Mouse (Mus musculus) adrenal gland, postnatal 25 days (tissue): ENCODE data around the gene Ormdl3. TPM values are rescaled to one million over a fixed set of nuclear protein-coding genes. Genes with fewer than 3 reads are reported as not detected.
A peak's percentile ranks its signal among the peaks of the same experiment; 100 is the strongest.

Source experiments
- DNase-seq: peaks from one replicate; pipeline ENCODE4 v3.0.0; 2021; ENCODE audit warnings: mixed read lengths
- total RNA-seq: library from RNA; stranded (reverse); gene quantifications from 2 replicates; pipeline ENCODE4 v1.2.3, GENCODE M21; 2021

Gene Ormdl3
- total RNA-seq, 1 experiment from 2014 or later, result 98.6 TPM

GRCm38 (mm10) chr11:98550975-98551828, 36.0 kb downstream of the Ormdl3 start, which contains the start of gene Zpbp2:
Zpbp2 (plus strand) TSS chr11:98551097.
- DNase-seq, result peak; percentile 91

- DNase-seq, result no peak
Observed at GRCm38 (mm10) chr11:98550311-98550974, 36.7 kb downstream of the Ormdl3 start.

GRCm38 (mm10) chr11:98549363-98549762, 37.8 kb downstream of the Ormdl3 start:
- no peak for DNase-seq

DNA sequence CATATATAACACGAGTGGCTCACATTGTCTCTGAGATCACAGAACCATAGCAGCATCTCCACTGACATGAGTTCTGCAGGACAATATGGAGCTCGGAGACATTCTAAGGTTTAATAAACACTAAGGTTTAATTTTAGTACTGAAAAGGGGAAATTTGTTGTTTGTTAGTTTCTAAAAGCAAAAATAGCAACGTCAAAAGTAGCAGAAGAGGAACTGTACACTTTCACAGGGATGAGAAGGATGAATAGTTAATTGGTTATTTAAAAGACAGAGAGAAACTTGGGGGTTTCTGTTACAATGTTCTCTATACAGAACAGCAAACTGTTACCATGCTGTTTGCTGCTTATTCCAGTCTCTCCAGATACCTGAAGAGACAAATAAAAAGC, 39.9 kb downstream of the Ormdl3 start:
- no peak for DNase-seq

DNA sequence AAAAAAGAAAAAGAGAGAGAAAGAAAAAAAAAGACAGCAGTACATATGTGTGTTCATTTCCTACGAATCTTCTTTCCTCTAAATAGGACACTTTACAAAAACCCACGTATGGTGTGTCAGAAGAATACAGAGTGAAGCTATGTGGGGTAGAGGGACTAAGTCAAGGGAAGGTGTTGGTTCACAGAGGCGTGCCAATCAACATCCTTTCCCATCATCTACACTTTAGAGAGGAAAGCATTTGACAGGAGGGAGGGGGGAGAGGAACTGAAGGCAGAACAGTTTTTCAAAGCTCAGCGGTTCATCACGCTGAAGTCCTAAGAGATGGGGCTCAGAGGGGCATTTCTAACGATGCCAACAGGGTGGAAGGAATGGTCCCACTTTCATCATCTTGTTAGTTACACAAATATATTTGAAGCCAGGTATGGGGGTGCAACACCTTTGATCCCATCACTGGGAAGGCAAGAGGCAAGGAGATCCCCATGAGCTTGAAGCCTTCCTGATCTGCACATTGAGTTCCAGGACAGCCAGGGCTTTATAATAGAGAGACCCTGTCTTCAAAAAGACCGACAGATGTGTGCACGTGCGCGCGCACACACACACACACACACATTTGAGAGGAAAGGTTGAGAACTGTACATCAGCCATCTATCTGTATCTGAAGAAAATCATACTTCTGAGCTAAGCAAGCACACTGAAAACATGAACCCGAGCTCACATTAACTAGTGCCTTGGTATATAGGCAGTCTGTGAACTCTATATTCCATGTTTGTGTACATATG, 40.5 kb downstream of the Ormdl3 start:
- DNase-seq, result no peak

DNA sequence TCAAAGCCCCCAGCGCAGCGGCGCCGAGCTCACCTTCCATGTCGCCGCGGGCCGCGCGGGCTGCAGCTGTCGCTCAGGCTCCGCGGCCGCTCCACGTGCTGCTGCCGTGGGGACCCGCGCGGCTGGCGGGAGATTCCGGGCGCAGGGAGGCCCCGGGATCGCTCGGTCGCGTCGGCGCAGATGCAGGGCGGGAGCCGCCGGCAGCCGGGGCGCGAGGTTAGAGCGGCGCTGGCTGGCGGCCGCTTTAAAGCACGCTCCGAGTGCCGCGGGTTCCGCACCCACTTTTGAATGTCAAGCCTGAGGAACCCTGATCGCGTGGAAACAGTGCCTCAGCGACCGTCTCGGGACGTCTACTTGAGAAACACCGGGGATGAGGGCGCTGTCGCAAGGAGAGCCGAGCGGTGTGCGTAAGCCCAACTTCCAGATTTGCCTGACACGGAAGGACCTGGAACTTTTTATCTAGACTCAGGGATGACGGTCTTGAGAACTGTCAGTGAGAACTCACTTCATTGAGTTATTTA, 41.4 kb downstream of the Ormdl3 start, which contains the start of gene Ikzf3:
Gene Ikzf3, minus strand, starts transcription at position 321 of the 521 bp plus-strand sequence.
- DNase-seq, result peak; percentile 38

DNA sequence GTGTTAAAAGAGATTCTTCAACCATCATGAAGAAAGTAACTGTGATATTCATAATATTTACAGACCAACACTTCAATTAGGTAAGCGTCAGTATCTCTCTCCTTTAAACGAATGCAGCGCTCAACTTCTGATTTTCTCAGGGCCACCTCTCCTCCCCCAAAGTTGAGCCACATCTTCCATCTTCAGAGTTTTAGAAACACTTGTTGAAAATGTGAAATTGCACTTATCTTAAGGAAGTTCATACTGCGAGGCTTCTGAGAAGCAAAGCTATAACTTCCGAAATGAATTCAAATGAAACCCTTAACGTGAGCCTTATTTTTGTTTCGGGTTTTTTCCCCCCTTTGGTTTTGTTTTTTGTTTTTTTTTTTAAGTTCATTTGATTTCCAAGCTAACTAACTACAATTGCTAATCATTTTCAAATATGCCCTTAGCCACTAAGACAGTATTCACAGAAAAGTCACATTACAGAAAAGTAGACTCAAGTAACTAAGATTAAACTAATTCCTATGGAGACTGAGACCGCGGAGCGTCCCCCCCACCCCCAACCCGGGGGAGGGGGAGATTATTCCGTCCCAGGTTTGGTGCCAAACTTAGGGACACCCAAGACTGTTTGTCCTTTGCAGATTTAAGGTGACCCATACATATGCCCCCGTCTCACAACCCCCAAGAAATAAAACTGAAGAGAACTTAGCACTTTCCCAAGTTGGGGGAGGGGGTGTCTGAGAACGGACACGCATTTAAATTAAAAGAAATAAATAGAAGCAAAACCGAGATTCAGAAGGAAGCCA, 42.1 kb downstream of the Ormdl3 start:
- no peak for DNase-seq

DNA sequence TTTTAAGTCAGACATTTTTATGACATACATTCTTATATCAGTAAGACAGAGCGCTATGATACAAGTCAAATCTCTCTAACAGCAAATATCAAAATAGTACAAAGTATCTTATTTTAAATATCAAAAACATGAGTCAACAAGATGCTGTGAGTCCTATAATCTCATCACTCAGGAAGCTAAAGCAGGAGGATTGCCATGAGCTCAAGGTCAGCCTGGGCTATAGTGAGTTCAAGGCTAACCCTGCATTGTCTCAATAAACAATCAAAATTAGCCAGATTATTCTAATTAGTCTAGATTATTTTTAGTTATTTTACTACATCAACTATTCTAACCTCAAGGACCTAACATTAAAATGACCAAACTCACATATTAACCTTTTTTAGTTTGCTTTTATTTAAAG, 43.8 kb downstream of the Ormdl3 start:
- no peak for DNase-seq

- no peak for DNase-seq
Observed at GRCm38 (mm10) chr11:98542553-98542952, 44.6 kb downstream of the Ormdl3 start.

- DNase-seq, result no peak
Observed at GRCm38 (mm10) chr11:98540319-98540718, 46.8 kb downstream of the Ormdl3 start.

DNA sequence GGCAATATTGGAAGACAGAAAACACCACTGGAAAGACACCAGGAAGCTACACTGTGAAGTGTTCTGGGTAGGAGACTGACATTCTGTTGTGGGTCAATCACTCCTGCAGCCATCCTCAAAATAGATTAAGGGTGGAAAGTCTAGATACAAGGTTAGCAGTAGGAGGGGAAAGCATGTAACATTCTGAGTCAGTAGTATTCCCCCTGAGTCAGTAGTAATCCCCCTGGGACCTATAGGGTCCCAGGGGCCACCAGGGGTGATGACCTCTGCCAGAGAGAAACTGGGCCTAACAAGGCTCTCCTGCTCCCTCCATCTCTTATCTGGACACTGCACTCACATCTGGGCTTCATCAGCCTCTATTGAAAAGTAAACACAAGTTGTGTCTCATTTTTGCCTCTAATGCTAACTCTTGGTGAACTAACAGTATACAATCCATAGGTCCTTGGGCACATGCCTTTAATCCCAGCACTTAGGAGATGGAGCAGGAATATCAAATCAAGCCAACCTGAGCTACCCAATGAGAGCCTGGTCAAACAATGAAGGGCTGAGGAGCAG, 49.6 kb downstream of the Ormdl3 start:
- no peak for DNase-seq

Other genes with a start within 250 kb of the Ormdl3 start
- gene Ppp1r1b, start 239.0 kb downstream of the Ormdl3 start, total RNA-seq, result 0.24 TPM in 1 of 2 replicates, not detected in the other
- gene Stard3, start 229.0 kb downstream of the Ormdl3 start, total RNA-seq, result 23.6 and 23.9 TPM in 2 replicates
- 0.91 TPM in 1 of 2 replicates, not detected in the other for gene Tcap, start 203.6 kb downstream of the Ormdl3 start, total RNA-seq
- gene Pnmt, start 200.9 kb downstream of the Ormdl3 start, total RNA-seq, result 458 and 547 TPM in 2 replicates
- gene Pgap3, start 186.9 kb downstream of the Ormdl3 start, total RNA-seq, result 3.6 and 6.5 TPM in 2 replicates
- gene Erbb2, start 174.9 kb downstream of the Ormdl3 start, total RNA-seq, result 3.8 and 6.2 TPM in 2 replicates
- gene Mien1, start 148.4 kb downstream of the Ormdl3 start, total RNA-seq, result 80.3 and 84.7 TPM in 2 replicates
- 1.0 TPM in 1 of 2 replicates, not detected in the other for gene Grb7, start 141.0 kb downstream of the Ormdl3 start, total RNA-seq
- 0.30 TPM in 1 of 2 replicates, not detected in the other for gene Ikzf3, start 41.3 kb downstream of the Ormdl3 start, total RNA-seq
- 0.70 TPM in 1 of 2 replicates, not detected in the other for gene Zpbp2, start 36.3 kb downstream of the Ormdl3 start, total RNA-seq
- gene Lrrc3c, start 10.9 kb upstream of the Ormdl3 start, total RNA-seq, result not detected in 2 replicates
- 7.6 and 13.5 TPM in 2 replicates for gene Gm12355, start 38.3 kb upstream of the Ormdl3 start, total RNA-seq
- 25.1 and 29.1 TPM in 2 replicates for gene Gsdma3, start 39.0 kb upstream of the Ormdl3 start, total RNA-seq
- gene Gsdma2, start 59.4 kb upstream of the Ormdl3 start, total RNA-seq, result 0.88 and 1.8 TPM in 2 replicates
- gene Gsdma, start 77.0 kb upstream of the Ormdl3 start, total RNA-seq, result not detected in 2 replicates
- gene Psmd3, start 95.2 kb upstream of the Ormdl3 start, total RNA-seq, result 134 and 138 TPM in 2 replicates
- not detected in 2 replicates for gene Csf3, start 113.9 kb upstream of the Ormdl3 start, total RNA-seq
- 40.9 and 61.5 TPM in 2 replicates for gene Med24, start 142.1 kb upstream of the Ormdl3 start, total RNA-seq
- gene Thra, start 153.3 kb upstream of the Ormdl3 start, total RNA-seq, result 82.5 and 89.4 TPM in 2 replicates
- 234 and 238 TPM in 2 replicates for gene Nr1d1, start 188.0 kb upstream of the Ormdl3 start, total RNA-seq
- 109 and 113 TPM in 2 replicates for gene Msl1, start 208.1 kb upstream of the Ormdl3 start, total RNA-seq
- 37.2 and 41.5 TPM in 2 replicates for gene Casc3, start 217.5 kb upstream of the Ormdl3 start, total RNA-seq
- gene Rapgefl1, start 249.4 kb upstream of the Ormdl3 start, total RNA-seq, result 0.52 and 0.70 TPM in 2 replicates